Mouse (Mus musculus): ENCODE data around the gene Ccno. TPM values are rescaled to one million over a fixed set of nuclear protein-coding genes. Genes with fewer than 3 reads are reported as not detected.

Ccno gene
- polyA plus RNA-seq, 1 experiment: not detected

DNA sequence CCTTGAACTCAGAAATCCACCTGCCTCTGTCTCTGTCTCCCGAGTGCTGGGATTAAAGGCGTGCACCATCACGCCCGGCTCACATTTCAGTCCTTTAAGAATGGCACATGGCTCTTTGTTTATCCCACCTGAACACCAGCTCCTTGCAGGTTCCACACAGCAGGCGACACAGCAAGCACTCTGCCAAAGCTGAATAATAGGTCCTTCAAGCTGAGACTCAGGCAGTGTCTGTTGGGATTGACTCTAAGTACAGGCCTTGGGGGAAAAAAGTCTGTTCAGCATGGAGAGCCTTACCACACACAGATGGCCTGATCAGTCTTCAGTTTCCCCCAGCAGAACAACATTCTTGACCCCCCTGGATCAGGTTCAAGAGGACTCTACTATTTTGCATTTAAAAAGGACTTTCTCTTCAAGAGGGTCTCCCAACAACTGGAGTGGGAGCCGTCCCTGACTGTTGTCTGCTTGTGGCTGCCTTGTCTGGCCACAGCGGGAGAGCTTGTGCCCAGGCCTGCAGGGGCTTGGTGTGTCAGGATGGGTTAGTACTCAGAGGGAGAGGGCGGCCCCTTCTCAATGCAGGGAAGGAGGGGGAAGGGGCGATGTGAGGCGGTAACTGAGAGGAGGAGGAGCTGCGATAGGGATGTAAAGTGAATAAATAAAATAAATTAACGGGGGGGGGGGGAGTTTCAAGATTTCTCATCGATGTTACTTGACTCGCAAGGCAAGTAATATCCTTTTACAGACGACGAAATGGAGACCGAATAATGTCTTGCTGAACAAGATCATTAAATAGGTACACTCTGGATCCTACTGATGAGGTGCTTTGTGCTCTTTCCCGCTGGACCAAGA lies 1.8 kb upstream of the Ccno start:
- Histone ChIP-seq H3K27ac (ENCODE audit: insufficient read depth, low read depth, low read length) (no peak overlapping the region), H3K4me3 (ENCODE audit: insufficient read depth, low read length) (no peak overlapping the region), H3K4me1 (ENCODE audit: control insufficient read depth, insufficient read depth, low read length) (peaks cover 5% of the 10 kb centered on the region)
- TF ChIP-seq POLR2A (IDR thresholded peaks at IDR 0.05; ENCODE audit: borderline replicate concordance, low read depth, low read length) (no peak), CTCF (IDR thresholded peaks at IDR 0.05; ENCODE audit: low read depth, low read length) (no peak)

GRCm38 (mm10) chr13:112986451-112986950 lies 1.1 kb upstream of the Ccno start:
- Histone ChIP-seq H3K4me1 (ENCODE audit: control insufficient read depth, insufficient read depth, low read length) (peaks cover 7% of the 10 kb centered on the region), H3K4me3 (ENCODE audit: insufficient read depth, low read length) (no peak overlapping the region), H3K27ac (ENCODE audit: insufficient read depth, low read depth, low read length) (no peak overlapping the region)
- no peak for TF ChIP-seq POLR2A (IDR thresholded peaks at IDR 0.05; ENCODE audit: borderline replicate concordance, low read depth, low read length)
- TF ChIP-seq CTCF (IDR thresholded peaks at IDR 0.05; ENCODE audit: low read depth, low read length): no peak

DNA sequence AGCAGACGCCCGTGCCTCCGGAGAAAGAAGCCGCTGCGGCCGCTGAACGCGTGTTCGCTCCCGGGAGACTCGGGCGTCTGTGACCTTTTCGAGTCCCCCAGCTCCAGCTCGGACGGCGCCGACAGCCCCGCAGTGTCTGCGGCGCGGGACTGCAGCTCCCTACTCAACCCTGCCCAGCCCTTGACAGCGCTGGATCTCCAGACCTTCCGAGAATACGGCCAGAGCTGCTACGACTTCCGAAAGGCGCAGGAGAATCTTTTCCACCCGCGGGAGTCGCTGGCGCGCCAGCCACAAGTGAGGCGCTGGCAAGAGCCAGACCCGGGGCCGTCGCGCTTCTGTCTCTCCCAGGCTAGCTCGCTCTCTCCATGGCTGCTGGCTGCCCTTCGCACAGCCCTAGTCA lies 389 bp downstream of the Ccno start:
- Histone ChIP-seq H3K4me1 (ENCODE audit: control insufficient read depth, insufficient read depth, low read length) (peaks cover 7% of the 10 kb centered on the region), H3K27ac (ENCODE audit: insufficient read depth, low read depth, low read length) (no peak overlapping the region), H3K4me3 (ENCODE audit: insufficient read depth, low read length) (peak overlapping the region; percentile 62)
- TF ChIP-seq POLR2A (IDR thresholded peaks at IDR 0.05; ENCODE audit: borderline replicate concordance, low read depth, low read length) (no peak), CTCF (IDR thresholded peaks at IDR 0.05; ENCODE audit: low read depth, low read length) (no peak)

DNA sequence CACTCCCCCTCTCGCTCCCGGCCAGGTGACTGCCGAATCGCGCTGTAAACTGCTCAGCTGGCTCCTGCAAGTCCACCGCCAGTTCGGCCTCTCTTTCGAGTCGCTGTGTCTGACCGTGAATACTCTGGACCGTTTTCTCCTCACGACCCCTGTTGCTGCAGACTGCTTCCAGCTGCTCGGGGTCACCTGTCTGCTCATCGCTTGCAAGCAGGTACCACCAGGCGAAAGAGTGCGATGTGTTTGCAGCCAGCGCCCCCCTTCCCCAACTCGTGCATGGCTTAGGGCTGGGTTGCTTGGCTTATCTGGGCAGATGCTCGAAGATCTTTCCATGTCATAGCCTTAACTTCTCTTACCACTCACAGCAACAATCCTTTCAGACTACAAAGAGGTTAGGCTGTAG lies 1.3 kb downstream of the Ccno start:
- no peak for TF ChIP-seq CTCF (IDR thresholded peaks at IDR 0.05; ENCODE audit: low read depth, low read length)
- TF ChIP-seq POLR2A (IDR thresholded peaks at IDR 0.05; ENCODE audit: borderline replicate concordance, low read depth, low read length): no peak
- Histone ChIP-seq H3K27ac (ENCODE audit: insufficient read depth, low read depth, low read length) (no peak overlapping the region), H3K4me3 (ENCODE audit: insufficient read depth, low read length) (peak overlapping the region; percentile 23), H3K4me1 (ENCODE audit: control insufficient read depth, insufficient read depth, low read length) (peaks cover 7% of the 10 kb centered on the region)

GRCm38 (mm10) chr13:112989541-112989940 lies 1.9 kb downstream of the Ccno start:
- Histone ChIP-seq H3K27ac (ENCODE audit: insufficient read depth, low read depth, low read length) (no peak overlapping the region), H3K4me3 (ENCODE audit: insufficient read depth, low read length) (peak overlapping the region; percentile 12; the same call in 1 of the 2 replicates), H3K4me1 (ENCODE audit: control insufficient read depth, insufficient read depth, low read length) (peaks cover 9% of the 10 kb centered on the region)
- no peak for TF ChIP-seq CTCF (IDR thresholded peaks at IDR 0.05; ENCODE audit: low read depth, low read length)
- TF ChIP-seq POLR2A (IDR thresholded peaks at IDR 0.05; ENCODE audit: borderline replicate concordance, low read depth, low read length): no peak

- peaks cover 9% of the 10 kb centered on the region for H3K4me1 ChIP-seq (ENCODE audit: control insufficient read depth, insufficient read depth, low read length)
- H3K27ac ChIP-seq (ENCODE audit: insufficient read depth, low read depth, low read length): no peak overlapping the region
- H3K4me3 ChIP-seq (ENCODE audit: insufficient read depth, low read length): no peak overlapping the region
- TF ChIP-seq CTCF (IDR thresholded peaks at IDR 0.05; ENCODE audit: low read depth, low read length) (no peak), POLR2A (IDR thresholded peaks at IDR 0.05; ENCODE audit: borderline replicate concordance, low read depth, low read length) (no peak)
These were observed 2.7 kb downstream of the Ccno start for GRCm38 (mm10) chr13:112990346-112990745.

DNA sequence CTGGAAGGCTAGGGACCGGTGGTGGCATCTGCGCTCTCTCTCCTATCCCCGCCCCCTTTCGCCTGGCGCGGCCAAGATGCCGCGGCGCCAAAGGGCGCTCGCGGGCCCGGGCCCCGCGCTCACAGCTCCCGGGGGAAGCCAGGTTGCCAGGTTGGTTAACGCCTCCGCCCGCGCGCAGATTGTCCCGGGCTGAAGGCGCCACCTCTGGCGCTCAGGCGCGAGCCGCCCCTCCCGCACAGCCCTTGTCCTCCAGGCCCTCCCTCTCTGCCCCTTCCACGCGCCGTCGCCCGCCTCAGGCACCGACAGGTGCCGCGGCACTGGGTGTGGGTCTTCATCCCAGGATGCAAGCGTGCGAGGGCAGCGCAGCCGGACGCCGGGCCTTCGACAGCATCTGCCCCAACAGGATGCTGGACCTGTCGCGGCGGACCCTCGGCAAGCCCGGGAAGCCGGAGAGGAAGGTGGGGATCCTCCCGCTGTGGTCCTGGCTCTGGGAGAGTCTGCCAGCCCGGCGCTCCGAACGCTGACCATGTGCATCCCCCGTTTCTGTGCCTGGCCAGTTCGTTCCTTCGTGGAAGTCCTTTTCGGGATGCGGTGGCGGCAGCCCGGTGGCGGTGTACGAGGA lies 6.0 kb downstream of the Ccno start, which contains the start of gene Mcidas:
Gene Mcidas, plus strand, starts transcription at position 315 of the 622 bp plus-strand sequence.
- Histone ChIP-seq H3K4me3 (ENCODE audit: insufficient read depth, low read length) (peak within 1 kb of the TSS; percentile 41), H3K27ac (ENCODE audit: insufficient read depth, low read depth, low read length) (no peak within 1 kb of the TSS), H3K4me1 (ENCODE audit: control insufficient read depth, insufficient read depth, low read length) (peaks cover 9% of the 10 kb centered on the region)
- TF ChIP-seq POLR2A (IDR thresholded peaks at IDR 0.05; ENCODE audit: borderline replicate concordance, low read depth, low read length): no peak
- TF ChIP-seq CTCF (IDR thresholded peaks at IDR 0.05; ENCODE audit: low read depth, low read length): no peak

- TF ChIP-seq POLR2A (IDR thresholded peaks at IDR 0.05; ENCODE audit: borderline replicate concordance, low read depth, low read length) (no peak), CTCF (IDR thresholded peaks at IDR 0.05; ENCODE audit: low read depth, low read length) (peak; percentile 33; the same call in 1 of the 2 replicates)
- Histone ChIP-seq H3K4me3 (ENCODE audit: insufficient read depth, low read length) (peak overlapping the region; percentile 41), H3K4me1 (ENCODE audit: control insufficient read depth, insufficient read depth, low read length) (peaks cover 9% of the 10 kb centered on the region), H3K27ac (ENCODE audit: insufficient read depth, low read depth, low read length) (no peak overlapping the region)
These were observed 6.6 kb downstream of the Ccno start for GRCm38 (mm10) chr13:112994191-112994590.

DNA sequence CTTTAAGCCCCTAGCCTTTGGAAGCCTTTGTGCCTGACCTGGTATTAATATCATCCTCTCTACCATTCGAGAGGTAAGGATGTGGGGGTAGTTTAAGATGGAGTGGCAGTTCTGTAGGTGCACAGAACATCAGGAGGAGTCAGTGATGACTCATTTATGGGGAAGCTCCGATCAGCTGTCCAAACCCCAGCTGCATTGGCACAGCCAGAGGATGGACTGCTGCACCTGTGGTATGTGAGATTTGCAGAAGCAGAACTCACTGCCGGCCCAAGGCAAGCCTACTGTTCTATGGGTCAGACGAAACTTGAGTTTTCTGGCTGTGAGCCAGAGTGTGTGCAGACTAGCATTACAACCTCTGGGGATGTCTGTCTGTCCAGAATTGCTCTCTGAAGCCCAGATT lies 8.8 kb downstream of the Ccno start:
- no peak overlapping the region for H3K4me3 ChIP-seq (ENCODE audit: insufficient read depth, low read length)
- no peak overlapping the region for H3K27ac ChIP-seq (ENCODE audit: insufficient read depth, low read depth, low read length)
- TF ChIP-seq CTCF (IDR thresholded peaks at IDR 0.05; ENCODE audit: low read depth, low read length): no peak
- no peak for TF ChIP-seq POLR2A (IDR thresholded peaks at IDR 0.05; ENCODE audit: borderline replicate concordance, low read depth, low read length)
- peaks cover 2% of the 10 kb centered on the region; the same call in 1 of the 2 replicates for H3K4me1 ChIP-seq (ENCODE audit: control insufficient read depth, insufficient read depth, low read length)

DNA sequence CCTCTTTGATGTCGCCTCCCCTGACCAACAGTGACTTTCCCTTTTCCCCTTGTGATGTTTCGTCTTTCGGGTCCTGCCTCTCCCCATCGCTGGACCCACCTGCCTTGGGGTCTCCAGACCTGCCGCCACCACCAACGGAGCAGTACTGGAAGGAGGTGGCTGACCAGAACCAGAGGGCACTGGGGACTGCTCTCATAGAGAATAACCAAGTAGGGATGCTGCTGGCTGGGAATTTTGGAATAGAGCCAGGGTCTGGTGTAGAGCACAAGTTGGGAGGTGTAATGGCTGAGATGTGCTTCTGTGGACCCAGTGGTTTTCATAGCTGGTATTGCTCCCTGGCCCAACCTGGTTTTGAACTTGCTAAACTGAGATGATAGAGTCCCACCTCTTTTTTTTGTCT lies 9.8 kb downstream of the Ccno start:
- TF ChIP-seq POLR2A (IDR thresholded peaks at IDR 0.05; ENCODE audit: borderline replicate concordance, low read depth, low read length) (no peak), CTCF (IDR thresholded peaks at IDR 0.05; ENCODE audit: low read depth, low read length) (no peak)
- H3K4me3 ChIP-seq (ENCODE audit: insufficient read depth, low read length): no peak overlapping the region
- H3K27ac ChIP-seq (ENCODE audit: insufficient read depth, low read depth, low read length): no peak overlapping the region
- peaks cover 2% of the 10 kb centered on the region; the same call in 1 of the 2 replicates for H3K4me1 ChIP-seq (ENCODE audit: control insufficient read depth, insufficient read depth, low read length)
